In genomic region chr2:71981896-71982295, GRCm38 (mm10) we compare ENCODE assay signal across 9 mouse cellular contexts. TPM values are rescaled to one million over a fixed set of nuclear protein-coding genes. Genes with fewer than 3 reads are reported as not detected.
A peak's percentile ranks its signal among the peaks of the same experiment; 100 is the strongest.
DNase-seq lines count a peak whose midpoint lies in the region; ATAC-seq and TF ChIP-seq lines count a peak whose summit lies in the region.
"Had no signal": no experiment of that assay in that cellular context is flagged by ENCODE, and none has a peak within 500 bp of the region (broad histone marks: within the 10 kb centered on the region; RNA-seq: fewer than 3 reads in every experiment).

No protein-coding gene starts in this region.

- H3K4me3 ChIP-seq in heart, postnatal 0 days (ENCODE audit: low read depth, low read length): peak overlapping the region; percentile 53; the same call in 1 of the 2 replicates
- H3K4me3 ChIP-seq in embryonic facial prominence, embryonic 13.5 days: peak overlapping the region; percentile 67; the same call in 1 of the 2 replicates
- peak overlapping the region; percentile 70 for H3K4me3 ChIP-seq in forebrain, postnatal 0 days (ENCODE audit: low read depth, low read length)
- no peak overlapping the region for H3K4me3 ChIP-seq in midbrain, embryonic 11.5 days (ENCODE audit: low read depth, low read length)

- TF ChIP-seq CTCF in heart, postnatal 0 days (IDR thresholded peaks at IDR 0.05; ENCODE audit: low read depth): no peak
- no peak for TF ChIP-seq CTCF in forebrain, postnatal 0 days (IDR thresholded peaks at IDR 0.05; ENCODE audit: low read depth)

- 80% methylated on average over 6 of the region's 6 CpGs for WGBS in heart, postnatal 0 days
- WGBS in embryonic facial prominence, embryonic 13.5 days: 61% methylated on average over 6 of the region's 6 CpGs
- 41% methylated on average over 6 of the region's 6 CpGs for WGBS in forebrain, postnatal 0 days
- 73% methylated on average over 6 of the region's 6 CpGs for WGBS in midbrain, embryonic 11.5 days

- intact Hi-C loops in left cerebral cortex, postnatal 14 days (cut with DNase I): no loop called here

- no peaks in the 10 kb centered on the region for H3K9me3 ChIP-seq in heart, postnatal 0 days (replicated peaks; ENCODE audit: control insufficient read depth, low read length)
- H3K9me3 ChIP-seq in embryonic facial prominence, embryonic 13.5 days: no peaks in the 10 kb centered on the region
- no peaks in the 10 kb centered on the region for H3K9me3 ChIP-seq in forebrain, postnatal 0 days (ENCODE audit: low read length)
- H3K9me3 ChIP-seq in midbrain, embryonic 11.5 days (ENCODE audit: control insufficient read depth, low read length): no peaks in the 10 kb centered on the region

- peak overlapping the region; percentile 58; the same call in 1 of the 2 replicates for H3K9ac ChIP-seq in heart, postnatal 0 days (replicated peaks; ENCODE audit: low read depth, low read length)
- no peak overlapping the region for H3K9ac ChIP-seq in embryonic facial prominence, embryonic 13.5 days
- H3K9ac ChIP-seq in forebrain, postnatal 0 days: peak overlapping the region; percentile 86
- no peak overlapping the region for H3K9ac ChIP-seq in midbrain, embryonic 11.5 days (ENCODE audit: low read length)

- H3K27ac ChIP-seq in heart, postnatal 0 days (ENCODE audit: low read depth): no peak overlapping the region
- H3K27ac ChIP-seq in embryonic facial prominence, embryonic 13.5 days: no peak overlapping the region
- H3K27ac ChIP-seq in forebrain, postnatal 0 days (ENCODE audit: low read depth, low read length): peak overlapping the region; percentile 46; the same call in 1 of the 2 replicates
- H3K27ac ChIP-seq in midbrain, embryonic 11.5 days (ENCODE audit: low read depth, low read length): no peak overlapping the region

- H3K4me2 ChIP-seq in heart, postnatal 0 days (ENCODE audit: low read depth, low read length): peak overlapping the region; percentile 92
- H3K4me2 ChIP-seq in embryonic facial prominence, embryonic 13.5 days: peak overlapping the region; percentile 100; the same call in 1 of the 2 replicates
- H3K4me2 ChIP-seq in forebrain, postnatal 0 days (ENCODE audit: low read depth): peak overlapping the region; percentile 81
- H3K4me2 ChIP-seq in midbrain, embryonic 11.5 days: peak overlapping the region; percentile 100

- ATAC-seq in heart, postnatal 0 days (ENCODE audit: insufficient read depth, low read depth): no peak
- ATAC-seq in embryonic facial prominence, embryonic 13.5 days (ENCODE audit: insufficient number of reproducible peaks, insufficient read depth, low FRiP score, low TSS enrichment, low read depth): no peak
- no peak for ATAC-seq in forebrain, postnatal 0 days
- ATAC-seq in midbrain, embryonic 11.5 days (ENCODE audit: low FRiP score): no peak

- no peak for DNase-seq in heart, postnatal 0 days (ENCODE audit: low spot score)
- DNase-seq in heart, postnatal 4 days: no peak
- DNase-seq in forebrain, postnatal 0 days: peak; percentile 26
- DNase-seq in midbrain, embryonic 11.5 days (ENCODE audit: low spot score, missing footprints): no peak
- no peak for DNase-seq in urinary bladder, postnatal 25 days (ENCODE audit: low spot score)
- DNase-seq in layer of hippocampus, postnatal 25 days (ENCODE audit: extremely low spot score in 1 of 2, low spot score in 1 of 2): no peak
- DNase-seq in left cerebral cortex, postnatal 14 days (ENCODE audit: low spot score in 2 of 2): no peak
- DNase-seq: thymus, adult 2 months had no signal

- peaks cover 11% of the 10 kb centered on the region; the same call in 1 of the 2 replicates for H3K27me3 ChIP-seq in heart, postnatal 0 days (ENCODE audit: control insufficient read depth, insufficient read depth, low read length)
- peaks cover 51% of the 10 kb centered on the region for H3K27me3 ChIP-seq in embryonic facial prominence, embryonic 13.5 days
- H3K27me3 ChIP-seq in forebrain, postnatal 0 days (ENCODE audit: insufficient read depth, low read length): no peaks in the 10 kb centered on the region
- H3K27me3 ChIP-seq in midbrain, embryonic 11.5 days (ENCODE audit: control insufficient read depth, insufficient read depth, low read length): peaks cover 6% of the 10 kb centered on the region; the same call in 1 of the 2 replicates

- peaks cover 5% of the 10 kb centered on the region; the same call in 1 of the 2 replicates for H3K4me1 ChIP-seq in heart, postnatal 0 days (ENCODE audit: control insufficient read depth, insufficient read depth)
- H3K4me1 ChIP-seq in embryonic facial prominence, embryonic 13.5 days: peaks cover 10% of the 10 kb centered on the region; the same call in 1 of the 2 replicates
- H3K4me1 ChIP-seq in forebrain, postnatal 0 days (ENCODE audit: insufficient read depth): 0 out of 2 replicates have a peak, but pooled peaks cover 4% of the 10 kb centered on the region
- peaks cover 8% of the 10 kb centered on the region for H3K4me1 ChIP-seq in midbrain, embryonic 11.5 days (ENCODE audit: control insufficient read depth, insufficient read depth, low read length)

- H3K36me3 ChIP-seq in heart, postnatal 0 days (replicated peaks; ENCODE audit: control insufficient read depth, insufficient read depth, low read length): no peaks in the 10 kb centered on the region
- no peaks in the 10 kb centered on the region for H3K36me3 ChIP-seq in embryonic facial prominence, embryonic 13.5 days
- H3K36me3 ChIP-seq in forebrain, postnatal 0 days (ENCODE audit: insufficient read depth): no peaks in the 10 kb centered on the region
- H3K36me3 ChIP-seq in midbrain, embryonic 11.5 days (ENCODE audit: control insufficient read depth, insufficient read depth, low read length): no peaks in the 10 kb centered on the region

- no peak for TF ChIP-seq EP300 in heart, postnatal 0 days (IDR thresholded peaks at IDR 0.05; ENCODE audit: low read depth)

RNA-seq across cellular contexts. Expression of gene Rapgef4, which starts 0.9 kb away (rescaled TPM):
- total RNA-seq in heart, postnatal 0 days (2014; rRNA removed; ENCODE audit: low replicate concordance): 5.5 and 11.9 TPM in 2 replicates
- polyA plus RNA-seq in heart, postnatal 0 days (2015; fragmentation: Nextera tagmentation; extraction: Ambion mirVana): 5.1 and 5.3 TPM in 2 replicates
- 10 to 100 TPM; 11.1 to 13.6 TPM for total RNA-seq in heart, postnatal 4 days (2021)
- polyA plus RNA-seq in embryonic facial prominence, embryonic 13.5 days (2015; fragmentation: Nextera tagmentation; extraction: Ambion mirVana): 3.0 and 3.4 TPM in 2 replicates
- 46.4 and 58.7 TPM in 2 replicates for total RNA-seq in forebrain, postnatal 0 days (2014; rRNA removed)
- polyA plus RNA-seq in forebrain, postnatal 0 days (2015; fragmentation: Nextera tagmentation; extraction: Ambion mirVana): 15.8 and 27.0 TPM in 2 replicates
- 2.0 TPM in 2 replicates for polyA plus RNA-seq in midbrain, embryonic 11.5 days (2014; fragmentation: Nextera tagmentation; extraction: Ambion mirVana)
- total RNA-seq in layer of hippocampus, postnatal 25 days (2021): 100 to 1,000 TPM; 281 to 297 TPM
- total RNA-seq in left cerebral cortex, postnatal 14 days (2021): 100 to 1,000 TPM; 207 to 220 TPM

Comparison
In these comparisons a context has a peak if more than half of its experiments do, and no peak if none do; other contexts are left out.
1. H3K9ac ChIP-seq: peak in heart, postnatal 0 days (single experiment) and forebrain, postnatal 0 days (single experiment); none in embryonic facial prominence, embryonic 13.5 days (single experiment) and midbrain, embryonic 11.5 days (single experiment).
2. Peak in every context shown above with its lines, with median percentiles within 50 percentile points of each other: H3K4me2 ChIP-seq.